Mouse (Mus musculus) MEL (cell line): ENCODE data around the gene Cmc2. TPM values are rescaled to one million over a fixed set of nuclear protein-coding genes. Genes with fewer than 3 reads are reported as not detected.

ENCODE experiments used
- DNase-seq: peaks from one replicate; pipeline ENCODE4 v3.0.0; 2011; ENCODE audit warnings: low read depth, low spot score
- H3K27ac ChIP-seq: 2 replicates; pipeline ENCODE4 v1.5.1; 2012; ENCODE audit warnings: low read depth, mild to moderate bottlenecking, control low read depth, low read length, moderate library complexity; ENCODE audit not compliant: control insufficient read depth
- H3K27me3 ChIP-seq, 2 experiments: fragments of 150-350 bp in 1 of 2; sonication (generic) in 1 of 2; 2 replicates each; pipeline ENCODE4 v1.6.1; 2012; ENCODE audit warnings: low read length in 2 of 2, mild to moderate bottlenecking in 2 of 2, improper control_type of control experiment in 1 of 2, moderate library complexity in 1 of 2; ENCODE audit not compliant: insufficient read depth in 2 of 2, control insufficient read depth in 1 of 2
- H3K36me3 ChIP-seq, 2 experiments: 2 replicates each; pipeline ENCODE4 v1.6.1; 2012 to 2014; ENCODE audit warnings: low read length in 2 of 2, improper control_type of control experiment in 1 of 2, inconsistent platforms in 1 of 2, mild to moderate bottlenecking in 1 of 2; ENCODE audit not compliant: insufficient read depth in 2 of 2, control insufficient read depth in 1 of 2
- H3K4me1 ChIP-seq, 2 experiments: fragments of 150-350 bp in 1 of 2; sonication (generic) in 1 of 2; 2 replicates each; pipeline ENCODE4 v1.6.1; 2012; ENCODE audit warnings: low read length in 2 of 2, improper control_type of control experiment in 1 of 2, mild to moderate bottlenecking in 1 of 2; ENCODE audit not compliant: insufficient read depth in 2 of 2, control insufficient read depth in 1 of 2
- H3K4me3 ChIP-seq, 2 experiments: fragments of 150-350 bp in 1 of 2; sonication (generic) in 1 of 2; 2 replicates each; pipeline ENCODE4 v1.5.1; 2012; ENCODE audit warnings: low read depth in 2 of 2, low read length in 2 of 2, mild to moderate bottlenecking in 2 of 2, moderate library complexity in 2 of 2, control low read depth in 1 of 2, improper control_type of control experiment in 1 of 2; ENCODE audit not compliant: control insufficient read depth in 1 of 2, insufficient read depth in 1 of 2
- H3K79me2 ChIP-seq: 2 replicates; pipeline ENCODE4 v1.6.1; 2012; ENCODE audit warnings: mild to moderate bottlenecking, low read length, moderate library complexity; ENCODE audit not compliant: control insufficient read depth, poor library complexity, insufficient read depth
- H3K9ac ChIP-seq: 2 replicates; pipeline ENCODE4 v1.6.1; 2012; ENCODE audit warnings: low read depth, mild to moderate bottlenecking, control low read depth, low read length, moderate library complexity; ENCODE audit not compliant: control insufficient read depth, poor library complexity, severe bottlenecking
- H3K9me3 ChIP-seq: fragments of 150-350 bp; sonication (generic); replicated peaks from 2 replicates; pipeline ENCODE4 v1.6.1; 2012; ENCODE audit warnings: mild to moderate bottlenecking, low read length, improper control_type of control experiment, moderate library complexity; ENCODE audit not compliant: insufficient read depth
- CTCF ChIP-seq, 3 experiments: IDR thresholded peaks in 2 of 3; conservative IDR thresholded peaks in 1 of 3; 2 replicates each; pipeline ENCODE4 v1.5.1; 2011 to 2012; ENCODE audit warnings: low read length in 3 of 3, low read depth in 2 of 3, mild to moderate bottlenecking in 2 of 3, improper control_type of control experiment in 1 of 3, inconsistent platforms in 1 of 3, mixed read lengths in 1 of 3, moderate library complexity in 1 of 3; ENCODE audit not compliant: control insufficient read depth in 1 of 3, insufficient read depth in 1 of 3, poor library complexity in 1 of 3, severe bottlenecking in 1 of 3
- ETS1 ChIP-seq: IDR thresholded peaks from 2 replicates; pipeline ENCODE4 v1.6.1; 2012; ENCODE audit warnings: low read depth, mild to moderate bottlenecking, inconsistent platforms, low read length, improper control_type of control experiment, moderate library complexity
- GATA1 ChIP-seq: IDR thresholded peaks from 2 replicates; pipeline ENCODE4 v1.6.1; 2011; ENCODE audit warnings: low read depth, low read length, improper control_type of control experiment
- MAX ChIP-seq: IDR thresholded peaks from 2 replicates; pipeline ENCODE4 v1.6.1; 2011; ENCODE audit warnings: low read length, improper control_type of control experiment
- MEF2A ChIP-seq: IDR thresholded peaks from 2 replicates; pipeline ENCODE4 v1.6.1; 2014; ENCODE audit warnings: low read depth, mild to moderate bottlenecking, inconsistent platforms, low read length, improper control_type of control experiment; ENCODE audit not compliant: poor library complexity, insufficient replicate concordance, severe bottlenecking; ENCODE audit errors: extremely low read depth
- MXI1 ChIP-seq: IDR thresholded peaks from 2 replicates; pipeline ENCODE4 v1.6.1; 2011; ENCODE audit warnings: mild to moderate bottlenecking, low read depth, low read length, improper control_type of control experiment
- MYC ChIP-seq: IDR thresholded peaks from 2 replicates; pipeline ENCODE4 v1.6.1; 2011; ENCODE audit warnings: low read depth, mild to moderate bottlenecking, low read length, improper control_type of control experiment, moderate library complexity
- NELFE ChIP-seq: IDR thresholded peaks from 2 replicates; pipeline ENCODE4 v1.6.1; 2011; ENCODE audit warnings: low read depth, low read length, improper control_type of control experiment
- POLR2A ChIP-seq, 2 experiments: IDR thresholded peaks; 2 replicates each; pipeline ENCODE4 v1.6.1; 2011 to 2012; ENCODE audit warnings: low read length in 2 of 2, mild to moderate bottlenecking in 2 of 2, control low read depth in 1 of 2, improper control_type of control experiment in 1 of 2, low read depth in 1 of 2, moderate library complexity in 1 of 2; ENCODE audit not compliant: control insufficient read depth in 1 of 2, insufficient read depth in 1 of 2, poor library complexity in 1 of 2
- SIN3A ChIP-seq: IDR thresholded peaks from 2 replicates; pipeline ENCODE4 v1.6.1; 2012; ENCODE audit warnings: low read length, improper control_type of control experiment, inconsistent platforms
- UBTF ChIP-seq: IDR thresholded peaks from 2 replicates; pipeline ENCODE4 v1.6.1; 2012; ENCODE audit warnings: low read depth, mild to moderate bottlenecking, inconsistent platforms, low read length, improper control_type of control experiment, moderate library complexity, borderline replicate concordance; ENCODE audit not compliant: insufficient read depth
- USF1 ChIP-seq: IDR thresholded peaks from 2 replicates; pipeline ENCODE4 v1.6.1; 2014; ENCODE audit warnings: low read depth, mild to moderate bottlenecking, inconsistent platforms, low read length, improper control_type of control experiment, moderate library complexity
- USF2 ChIP-seq, 2 experiments: IDR thresholded peaks; 2 replicates each; pipeline ENCODE4 v1.6.1; 2011 to 2012; ENCODE audit warnings: improper control_type of control experiment in 2 of 2, low read length in 2 of 2, borderline replicate concordance in 1 of 2, inconsistent platforms in 1 of 2, low read depth in 1 of 2, mild to moderate bottlenecking in 1 of 2; ENCODE audit not compliant: insufficient read depth in 1 of 2
- ZC3H11A ChIP-seq: IDR thresholded peaks from 2 replicates; pipeline ENCODE4 v1.6.1; 2012; ENCODE audit warnings: low read depth, mild to moderate bottlenecking, inconsistent platforms, low read length, improper control_type of control experiment
- polyA plus RNA-seq, 2 experiments: library from polyadenylated mRNA; stranded (reverse) in 1 of 2; unstranded in 1 of 2; fragments of >175 nt in 1 of 2; fragments of >200 nt in 1 of 2; gene quantifications; 2 replicates each; pipeline versions ENCODE4 v1.2.1 to v1.2.4; 2012; ENCODE audit warnings: low replicate concordance in 2 of 2, low read depth in 1 of 2; ENCODE audit not compliant: insufficient read length in 2 of 2, insufficient read depth in 1 of 2, missing spikeins in 1 of 2
- total RNA-seq: library from RNA; depleted of rRNA; stranded (reverse); fragments of 300-350 nt; gene quantifications from 2 replicates; pipeline ENCODE4 v1.2.3, GENCODE M21; 2012

Cmc2 gene
- total and polyA plus RNA-seq, 3 experiments = 65.4 to 111 TPM; not detected in 1

- Histone ChIP-seq H3K27me3 (no peaks in the 10 kb centered on the region), H3K9ac (peak overlapping the region; percentile 97), H3K9me3 (no peaks in the 10 kb centered on the region), H3K79me2 (peaks cover 15% of the 10 kb centered on the region), H3K27ac (peak overlapping the region; percentile 95), H3K4me3 (peak overlapping the region; percentile 88 to 96), H3K36me3 (peaks cover 0 to 17% of the 10 kb centered on the region in 2 experiments; a peak in 2 of 4 replicates), H3K4me1 (peaks cover 2 to 18% of the 10 kb centered on the region in 2 experiments)
- peak; percentile 12 for DNase-seq
- TF ChIP-seq MYC = peak; percentile 75; the same call in 1 of the 2 replicates
- TF ChIP-seq MXI1 = peak; percentile 97
- TF ChIP-seq UBTF = no peak
- TF ChIP-seq USF2 (IDR thresholded peaks at IDR 0.05; ENCODE audit: borderline replicate concordance in 1 of 2, insufficient read depth in 1 of 2, low read depth in 1 of 2, low read length in 2 of 2) = 0 out of 4 replicates have a peak, but pooled peaks of 1 of the 2 experiments have one; percentile 24
- TF ChIP-seq CTCF (IDR thresholded peaks at IDR 0.05 in 2 of 3, conservative IDR thresholded peaks at IDR 0.05 in 1 of 3; ENCODE audit: control insufficient read depth in 1 of 3, insufficient read depth in 1 of 3, low read depth in 2 of 3, low read length in 3 of 3, poor library complexity in 1 of 3, severe bottlenecking in 1 of 3) = no peak
- peak; percentile 83 for TF ChIP-seq MAX
- TF ChIP-seq USF1 = peak; percentile 71; the same call in 1 of the 2 replicates
Observed at GRCm38 (mm10) chr8:116922060-116922757, 954 bp upstream of the Cmc2 start.

GRCm38 (mm10) chr8:116921005-116921336 is 284 bp downstream of the Cmc2 start:
- Histone ChIP-seq H3K4me3 (peak overlapping the region; percentile 80 to 96), H3K4me1 (peaks cover 3 to 18% of the 10 kb centered on the region in 2 experiments), H3K36me3 (peaks cover 0 to 18% of the 10 kb centered on the region in 2 experiments; a peak in 2 of 4 replicates)
- no peak for DNase-seq
- TF ChIP-seq SIN3A (peak; percentile 47; the same call in 1 of the 2 replicates), POLR2A (IDR thresholded peaks at IDR 0.05; ENCODE audit: control insufficient read depth in 1 of 2, insufficient read depth in 1 of 2, low read depth in 1 of 2, low read length in 2 of 2, poor library complexity in 1 of 2) (no peak; a peak in 1 of 4 replicates), ETS1 (0 out of 2 replicates have a peak, but pooled peaks have one; percentile 4), GATA1 (0 out of 2 replicates have a peak, but pooled peaks have one; percentile 11), MAX (peak; percentile 43; the same call in 1 of the 2 replicates), NELFE (no peak), MXI1 (peak; percentile 87), ZC3H11A (no peak), MEF2A (no peak)
- TF ChIP-seq, all 39 proteins: peak for 5
- Histone ChIP-seq H3K9me3 (no peaks in the 10 kb centered on the region), H3K9ac (peak overlapping the region; percentile 97), H3K79me2 (peaks cover 15% of the 10 kb centered on the region), H3K27ac (peak overlapping the region; percentile 86), H3K27me3 (no peaks in the 10 kb centered on the region)
